Mouse (Mus musculus): ENCODE measurements around the gene Slc25a21. TPM values are rescaled to one million over a fixed set of nuclear protein-coding genes. Genes with fewer than 3 reads are reported as not detected.

Slc25a21 gene
- total RNA-seq, 2 experiments from 2014 or later: 0.22 to 0.37 TPM

DNA sequence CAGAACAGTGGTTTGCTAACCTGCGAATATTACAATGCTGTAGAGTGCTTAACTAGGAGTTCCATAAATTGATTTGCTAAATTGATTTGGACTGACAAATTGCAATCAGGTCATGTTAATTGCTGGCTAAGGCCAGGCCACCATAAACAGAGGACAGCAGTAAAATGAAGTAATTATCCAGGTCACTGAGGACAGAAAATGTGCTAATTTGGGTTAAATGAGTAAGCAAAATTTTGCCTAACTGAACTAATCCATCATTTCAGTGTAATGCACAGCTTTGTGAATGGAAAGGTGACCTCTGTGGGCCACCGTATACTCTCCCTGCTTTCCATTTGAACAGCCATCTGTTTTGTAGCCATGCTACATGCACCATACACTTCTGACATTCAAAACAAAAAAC is 124.7 kb downstream of the Slc25a21 start:
- no peak for DNase-seq
- intact Hi-C loops (cut with DNase I): no loop called here

DNA sequence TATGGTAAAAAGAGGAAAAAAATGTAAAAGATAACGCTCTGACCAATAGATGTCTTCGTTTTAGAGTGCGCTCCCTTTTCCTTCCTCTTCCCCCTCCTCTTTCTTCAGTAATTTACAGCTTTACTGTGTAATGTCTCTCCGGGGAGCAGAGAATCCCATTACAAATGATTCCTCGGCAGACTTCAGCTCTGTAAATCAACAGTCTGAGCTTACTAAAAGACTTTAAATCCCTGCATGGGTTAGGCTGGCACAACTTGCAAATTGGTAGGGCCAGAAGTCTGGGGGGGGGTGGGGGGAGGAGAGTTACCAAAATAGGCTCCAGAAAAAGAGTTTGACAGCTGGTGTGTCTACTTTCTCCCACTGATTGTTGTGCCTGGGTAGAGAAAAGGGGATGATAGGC is 128.7 kb downstream of the Slc25a21 start:
- no peak for DNase-seq

DNA sequence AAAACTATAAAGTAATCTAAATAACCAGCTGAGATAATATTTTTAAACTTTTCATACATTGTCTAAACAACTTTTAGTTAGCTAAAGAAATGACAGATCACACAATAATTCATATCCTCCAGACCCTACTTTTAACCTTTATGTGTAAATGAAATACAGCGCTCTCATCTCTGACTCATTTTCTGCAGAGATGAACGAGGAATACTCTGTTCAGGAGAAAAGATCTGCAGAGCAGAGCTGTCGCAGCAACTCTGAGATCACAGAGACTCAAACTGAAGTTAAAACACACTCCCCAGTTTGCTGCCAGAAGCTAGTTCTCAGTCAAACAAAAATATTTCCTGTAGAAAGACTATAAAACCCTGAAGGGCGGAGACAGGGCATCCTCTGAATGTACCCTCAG is 177.5 kb downstream of the Slc25a21 start:
- intact Hi-C loops (cut with DNase I): no loop called here
- no peak for DNase-seq

More for the DNA sequence above, 128.7 kb downstream of the Slc25a21 start:
- intact Hi-C loops (cut with DNase I): no loop called here

DNA sequence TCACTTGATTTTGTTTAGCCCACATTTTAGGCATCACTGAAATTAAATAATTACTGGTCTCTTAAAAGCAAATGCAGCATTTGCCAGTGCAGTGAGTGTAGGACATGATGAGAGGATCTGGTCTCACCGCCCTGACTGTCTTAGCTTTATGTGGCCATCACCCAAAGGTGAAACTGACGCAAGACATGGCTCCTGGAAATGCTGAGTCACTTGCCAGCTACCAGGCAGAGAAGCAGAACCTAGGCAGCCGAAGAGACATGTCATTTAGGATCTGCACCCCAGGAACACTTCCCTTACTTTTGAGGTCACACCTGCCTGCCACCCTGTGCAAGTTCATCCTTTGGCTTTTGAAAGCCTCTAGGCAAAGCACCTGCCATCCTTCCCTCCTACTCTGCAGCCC is 180.4 kb downstream of the Slc25a21 start:
- intact Hi-C loops (cut with DNase I): no loop called here

DNA sequence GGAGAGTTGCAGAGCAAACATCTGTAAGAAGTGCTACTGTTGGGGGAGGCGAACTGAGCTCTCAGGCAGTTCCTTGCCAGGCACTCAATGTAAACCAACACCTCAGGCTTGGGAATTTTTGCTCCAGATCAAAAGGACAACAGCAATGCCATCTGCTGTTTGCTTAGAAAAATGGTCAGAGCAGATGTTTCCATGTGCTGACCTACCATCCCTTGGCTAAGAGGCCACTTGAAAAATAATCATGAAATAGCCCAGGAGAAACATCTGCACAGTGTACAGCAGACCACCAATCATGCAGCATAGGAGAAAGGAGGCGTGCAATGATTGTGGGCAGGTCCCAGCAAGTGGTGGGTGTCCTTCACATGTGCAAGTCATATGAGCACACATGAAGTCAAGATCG is 180.9 kb downstream of the Slc25a21 start:
- no peak for DNase-seq
- intact Hi-C loops (cut with DNase I): no loop called here

More for the DNA sequence above, 180.4 kb downstream of the Slc25a21 start:
- no peak for DNase-seq

DNA sequence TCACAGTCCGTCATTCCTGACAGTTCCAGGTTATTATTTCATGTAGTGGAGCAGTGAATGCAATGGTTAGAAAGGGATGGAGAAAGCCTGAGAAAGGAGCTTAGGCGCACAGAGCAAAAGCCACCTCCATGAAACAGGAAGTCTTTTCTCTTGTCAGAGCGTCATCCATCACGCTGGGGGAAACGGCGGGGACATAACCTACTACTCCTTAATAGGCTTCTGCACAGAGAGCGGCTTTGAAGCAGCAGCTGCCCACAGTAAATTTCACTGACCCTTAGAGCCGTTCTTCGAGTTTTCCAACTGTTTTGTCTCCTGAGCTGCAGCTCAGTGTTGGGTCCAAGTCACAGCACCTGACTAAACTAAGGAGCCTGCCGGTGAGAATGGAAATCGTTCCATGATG is 188.3 kb downstream of the Slc25a21 start:
- DNase-seq: no peak
- intact Hi-C loops (cut with DNase I): no loop called here

DNA sequence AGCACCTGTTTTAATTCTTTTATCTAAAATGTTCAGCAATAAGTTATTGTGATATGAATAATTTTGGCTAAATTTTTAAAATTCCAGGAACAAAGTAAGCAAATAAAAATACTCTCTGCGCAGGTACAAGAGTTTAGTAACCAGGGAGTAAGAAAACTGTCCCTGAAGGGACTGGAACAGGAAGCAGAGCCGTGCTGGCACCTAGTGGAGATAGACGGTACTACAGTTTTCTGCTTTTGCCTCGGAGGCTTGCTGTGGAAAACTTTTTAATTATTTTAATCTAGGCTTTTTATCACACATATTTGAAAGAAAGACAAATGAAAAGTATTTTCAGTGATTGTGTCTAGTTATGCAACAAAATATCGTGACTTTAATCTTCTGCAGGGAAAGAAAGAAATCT is 211.2 kb downstream of the Slc25a21 start:
- peak; percentile 49 to 73 for DNase-seq
- intact Hi-C loops (cut with DNase I): loop anchor here (2.0 to 10.0 kb wide), 2 partner anchors 199 to 305 kb away; no protein-coding TSS in a partner anchor

DNA sequence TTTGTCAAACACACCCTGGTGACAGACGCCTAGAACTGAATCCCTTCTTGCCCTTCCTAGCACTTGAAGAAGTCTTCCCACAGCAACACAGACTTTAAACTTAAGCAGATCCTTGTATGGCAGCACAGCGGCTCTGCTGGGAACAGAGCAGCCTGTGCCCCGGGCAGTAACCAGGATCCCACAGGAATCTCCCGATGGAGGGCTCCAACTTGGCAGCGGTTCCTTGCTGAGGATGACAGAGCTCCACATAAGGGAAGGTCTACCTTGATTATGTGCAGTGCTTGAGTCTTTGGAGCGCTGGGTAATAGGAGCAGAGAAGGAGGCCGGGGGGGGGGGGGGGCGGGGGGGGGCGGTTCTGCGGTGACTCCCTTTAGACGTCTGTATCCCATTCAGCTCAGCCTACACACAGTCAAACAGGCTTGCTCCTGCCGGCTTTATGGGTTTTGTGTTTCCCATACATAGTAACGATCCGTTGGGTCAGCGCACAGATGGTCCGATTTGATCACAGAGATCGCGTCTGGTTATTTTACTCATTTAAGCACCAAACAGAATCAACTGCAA is 215.1 kb downstream of the Slc25a21 start:
- no peak for DNase-seq
- intact Hi-C loops (cut with DNase I): loop anchor here (10.0 kb wide), 1 partner anchor 203 kb away; no protein-coding TSS in a partner anchor

DNA sequence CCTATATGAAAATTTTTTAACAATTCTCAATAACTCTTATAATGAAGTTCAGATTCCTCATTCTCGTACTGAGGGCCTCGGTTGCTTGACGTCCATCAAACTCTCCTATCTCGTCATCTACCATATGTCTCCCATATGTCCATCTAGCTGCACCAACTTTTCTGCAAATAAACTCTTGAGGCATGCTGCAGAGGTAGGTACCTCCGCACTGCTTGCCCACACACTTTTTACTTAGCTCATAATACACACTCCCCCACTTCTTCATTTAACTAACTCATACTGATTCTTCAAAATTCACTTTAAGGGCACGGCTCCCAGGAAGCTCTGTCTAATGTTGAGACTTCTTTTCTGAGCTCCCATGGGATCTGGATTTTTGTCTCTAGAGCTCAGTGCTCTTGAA is 222.0 kb downstream of the Slc25a21 start:
- intact Hi-C loops (cut with DNase I): no loop called here

DNA sequence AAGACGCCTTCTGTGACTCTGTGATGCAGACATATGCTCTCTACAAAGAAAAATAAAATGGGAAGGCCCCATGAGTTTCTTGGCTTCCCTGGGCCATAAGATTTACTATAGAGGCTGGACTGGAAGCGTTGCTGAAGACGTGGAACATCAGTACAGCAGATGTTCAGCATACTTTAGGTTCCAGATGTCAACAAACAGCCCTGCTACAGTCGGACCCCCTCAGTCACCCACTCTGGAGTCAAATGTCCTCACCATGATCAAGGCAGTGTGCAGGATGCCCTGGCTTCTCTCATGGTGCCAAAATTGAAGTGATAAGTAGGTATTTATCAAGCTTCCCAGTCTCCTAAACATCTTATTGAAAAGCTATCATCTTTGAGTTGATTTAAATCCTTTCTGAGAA is 234.0 kb downstream of the Slc25a21 start:
- no peak for DNase-seq
- intact Hi-C loops (cut with DNase I): no loop called here

More for the DNA sequence above, 222.0 kb downstream of the Slc25a21 start:
- DNase-seq: no peak

DNA sequence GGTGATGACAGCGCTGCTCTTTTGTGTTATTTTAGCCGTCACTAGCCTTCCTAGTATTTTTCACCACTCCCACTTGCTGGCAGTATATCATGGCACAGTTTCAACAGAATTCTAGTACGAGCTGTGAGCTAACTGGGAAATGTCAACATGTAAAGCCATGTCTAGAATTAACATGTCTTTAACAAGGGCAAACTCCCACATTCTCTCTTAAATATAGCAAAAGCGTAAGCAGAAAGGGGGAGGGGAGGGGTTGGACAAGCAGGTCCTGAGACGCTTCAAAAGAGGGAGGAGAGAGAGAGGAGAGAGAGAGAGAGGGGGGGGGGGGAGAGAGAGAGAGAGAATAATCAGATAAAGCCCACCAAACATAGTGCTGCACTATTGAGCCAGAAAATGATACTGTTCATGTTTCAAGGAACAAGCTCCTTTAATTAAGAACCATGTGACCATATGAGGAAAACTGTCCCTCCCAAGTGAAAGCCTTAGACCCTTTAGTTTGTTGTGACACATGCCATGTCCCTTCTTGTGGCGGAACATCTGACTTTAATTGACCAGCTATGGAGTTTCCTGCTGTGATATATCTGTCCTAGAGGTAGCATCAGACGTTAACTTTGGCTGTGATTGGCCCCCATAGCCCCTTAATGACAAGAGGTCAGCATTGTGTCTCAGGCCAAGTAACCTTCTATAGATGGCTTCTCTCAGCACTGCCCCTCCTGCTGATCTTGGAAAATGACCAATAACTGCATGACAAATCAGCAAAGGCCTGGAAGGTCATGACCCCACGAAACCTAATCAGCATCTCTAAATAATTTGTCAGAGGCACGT is 237.8 kb downstream of the Slc25a21 start:
- intact Hi-C loops (cut with DNase I): no loop called here
- no peak for DNase-seq

DNA sequence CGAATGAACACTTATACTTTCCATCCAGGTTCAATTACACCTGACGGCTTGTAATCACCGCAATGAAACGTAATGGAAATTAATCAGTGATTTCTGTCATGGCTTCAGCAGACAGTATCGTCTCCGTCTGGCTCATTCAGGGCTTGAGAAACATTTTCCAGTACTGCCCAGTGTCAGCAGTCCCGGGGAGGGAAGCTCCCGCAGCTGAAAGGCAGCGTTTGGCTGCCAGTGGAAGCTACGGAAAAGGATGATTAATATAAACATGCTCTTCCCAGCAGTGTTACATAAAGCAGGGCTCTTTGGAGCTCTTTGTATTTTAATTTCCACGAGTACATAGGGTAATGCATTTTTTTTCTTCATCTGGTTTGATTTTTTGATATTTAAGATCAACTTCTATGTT is 239.0 kb downstream of the Slc25a21 start:
- DNase-seq: no peak
- intact Hi-C loops (cut with DNase I): no loop called here

DNA sequence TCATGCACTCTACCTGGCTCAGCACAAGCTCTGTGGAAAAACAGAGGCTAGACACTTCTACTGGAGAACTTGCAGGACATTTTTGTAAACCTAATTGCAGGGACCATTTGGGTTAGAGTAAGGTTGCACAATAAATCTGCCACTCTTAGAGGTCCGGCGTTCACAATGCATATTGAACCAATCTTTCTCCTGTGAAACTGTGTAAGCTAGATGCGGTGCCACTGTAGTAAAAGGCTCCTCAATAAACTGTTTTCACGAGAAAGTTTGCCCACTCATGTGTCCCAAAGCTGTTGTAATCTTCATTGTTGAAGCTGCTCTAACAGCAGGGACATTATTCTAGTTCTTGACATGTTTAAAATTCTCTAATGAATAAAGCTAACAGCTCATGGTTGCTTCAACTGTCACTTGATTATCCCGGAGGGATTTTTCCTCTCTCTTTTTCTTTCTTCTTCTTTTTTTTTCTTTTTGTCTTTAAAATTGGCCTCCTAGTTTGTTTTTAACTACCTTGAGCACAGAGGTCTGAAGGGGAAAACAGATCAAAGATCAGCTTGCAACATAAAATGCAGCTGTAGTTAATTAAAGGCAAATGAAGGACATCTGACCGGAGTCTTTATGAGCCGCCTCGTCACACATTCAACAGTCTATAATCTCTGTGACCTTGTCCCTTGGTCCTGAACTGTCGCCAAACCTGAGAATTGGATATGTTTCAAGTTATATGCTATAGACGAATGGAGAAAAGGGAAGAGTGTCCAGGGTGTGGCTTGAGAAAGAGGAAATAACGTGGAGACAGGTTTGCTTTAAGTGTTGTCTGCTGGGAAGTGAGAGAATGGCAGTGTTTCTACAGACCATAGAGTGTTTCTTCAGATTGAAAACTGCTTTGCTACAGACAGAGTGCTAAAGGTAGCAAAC is 245.3 kb downstream of the Slc25a21 start:
- intact Hi-C loops (cut with DNase I): no loop called here
- DNase-seq: no peak

DNA sequence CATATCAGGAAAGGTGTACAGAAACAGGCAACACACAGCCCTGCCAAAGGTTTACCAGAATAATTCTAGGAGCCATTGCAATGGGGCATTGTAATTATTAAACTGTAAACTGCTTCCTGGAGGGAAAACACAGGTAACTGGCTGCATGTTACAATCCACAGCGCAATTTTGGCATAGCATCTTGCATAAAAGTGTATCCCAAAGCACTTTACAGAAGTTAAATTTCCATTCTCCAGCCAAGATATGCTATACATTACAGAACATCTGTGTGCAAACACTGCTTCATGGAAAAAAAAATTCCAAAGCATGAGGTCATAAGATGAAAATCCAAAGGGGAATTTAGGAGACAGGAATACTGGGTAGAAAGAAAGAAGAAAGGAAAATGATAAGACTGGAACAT is 253.0 kb downstream of the Slc25a21 start:
- DNase-seq: no peak
- intact Hi-C loops (cut with DNase I): no loop called here

DNA sequence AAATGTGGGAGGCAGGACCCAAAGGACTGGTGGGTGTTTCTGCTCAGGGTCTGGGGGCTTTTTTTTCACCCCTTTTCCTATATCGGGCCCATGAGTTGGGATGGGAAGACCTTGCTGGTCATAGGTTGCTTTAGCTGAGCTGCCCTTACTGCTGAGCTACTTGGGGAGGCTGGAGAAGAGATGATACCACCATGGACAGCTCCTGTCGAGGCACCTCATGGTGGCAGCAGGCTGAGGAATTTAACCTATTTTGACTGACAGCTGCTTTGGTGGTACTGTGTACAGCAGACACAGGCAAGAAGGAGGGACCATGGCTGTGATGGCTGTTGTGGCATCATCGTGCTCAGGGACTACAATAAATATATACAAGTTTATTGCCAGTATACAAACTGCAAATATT is 256.4 kb downstream of the Slc25a21 start:
- intact Hi-C loops (cut with DNase I): no loop called here

DNA sequence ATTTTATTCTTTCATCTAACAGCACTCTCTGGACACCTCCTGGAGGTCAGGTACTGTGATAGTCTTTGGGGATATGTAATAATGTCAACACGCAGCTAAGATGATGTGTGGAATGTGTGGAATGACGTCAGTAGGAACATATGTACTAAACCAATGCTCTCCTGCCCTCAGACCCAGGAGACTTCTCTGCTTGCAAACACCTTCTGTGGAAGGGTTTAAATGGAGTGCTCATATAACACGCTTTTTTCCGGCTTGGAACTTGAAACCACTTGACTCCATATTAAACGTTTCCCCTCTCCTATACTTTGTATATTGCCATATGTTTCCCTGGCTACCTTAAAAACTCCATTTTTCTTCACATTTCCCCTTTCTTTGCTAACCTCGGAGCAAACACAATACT is 279.1 kb downstream of the Slc25a21 start:
- DNase-seq: no peak
- intact Hi-C loops (cut with DNase I): no loop called here

More for the DNA sequence above, 256.4 kb downstream of the Slc25a21 start:
- no peak for DNase-seq

DNA sequence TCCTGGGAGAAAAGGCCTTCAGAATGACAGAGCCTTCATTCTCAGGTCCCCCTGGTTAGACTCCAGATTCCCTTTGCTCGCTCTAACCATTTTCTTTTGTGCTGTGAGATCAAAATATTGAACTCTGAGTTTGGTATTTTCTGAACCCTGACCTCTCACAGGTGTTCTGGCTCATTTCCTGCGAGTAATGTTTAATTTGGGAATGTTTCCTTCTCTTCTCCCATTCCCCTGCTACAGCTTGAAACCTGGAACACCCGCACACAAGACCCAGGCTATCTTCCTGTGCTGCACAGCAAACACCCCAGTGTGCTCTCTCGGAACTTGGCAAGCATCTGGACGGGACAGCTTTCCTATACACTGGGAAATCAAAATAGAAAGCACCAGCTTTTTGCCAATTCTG is 290.8 kb downstream of the Slc25a21 start:
- intact Hi-C loops (cut with DNase I): no loop called here

DNA sequence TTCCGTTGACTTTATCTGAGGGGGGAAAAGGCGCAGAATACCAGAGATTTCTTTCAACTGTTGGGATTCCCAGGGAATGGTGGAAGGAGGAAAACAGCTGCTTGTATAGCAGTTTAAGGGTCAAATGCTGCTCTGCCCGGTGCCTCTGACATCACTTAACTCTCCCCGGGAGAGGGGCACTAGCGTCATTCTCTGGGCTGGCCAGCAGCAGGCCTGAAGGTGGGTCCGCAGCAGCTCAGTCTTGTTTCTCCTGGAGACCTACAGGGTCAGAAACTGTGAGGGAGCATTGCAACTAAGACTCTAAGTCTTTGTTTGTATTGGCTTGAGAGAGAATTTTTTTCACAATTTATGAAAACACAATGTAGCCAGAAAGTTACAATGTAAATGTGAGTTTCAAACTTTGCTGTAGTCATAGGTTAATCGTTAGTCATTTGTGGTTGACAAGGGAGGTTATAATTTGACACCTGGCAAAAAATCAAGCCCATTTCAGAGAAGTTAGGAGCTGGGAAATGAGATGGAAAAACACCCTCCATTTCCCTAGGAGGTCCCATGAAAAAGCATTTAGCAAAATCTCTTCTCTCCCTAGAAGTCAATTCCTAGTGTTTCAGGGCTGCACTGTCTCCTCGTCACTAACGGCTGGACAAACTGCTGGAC is 291.5 kb downstream of the Slc25a21 start:
- DNase-seq: no peak
- intact Hi-C loops (cut with DNase I): no loop called here

More for the DNA sequence above, 290.8 kb downstream of the Slc25a21 start:
- DNase-seq: no peak

DNA sequence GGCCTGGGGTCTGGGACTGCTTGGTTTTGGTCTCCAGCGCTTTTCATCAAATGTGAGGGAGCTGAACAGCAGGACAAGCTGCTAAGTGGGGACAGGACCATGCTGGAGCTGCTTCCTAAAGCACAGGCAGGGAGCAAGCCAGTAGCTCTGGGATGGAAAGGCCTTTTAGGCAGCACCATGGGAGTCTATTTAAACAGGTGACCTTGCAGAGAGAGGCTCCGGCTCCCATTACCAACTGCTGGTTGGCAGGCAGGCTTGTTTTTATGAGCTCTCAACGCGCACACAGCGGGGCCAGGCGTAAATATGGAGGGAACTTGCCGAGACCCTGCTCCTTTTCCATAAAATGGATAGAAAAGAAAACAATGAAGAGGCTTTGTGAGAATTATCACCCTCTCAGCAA is 292.1 kb downstream of the Slc25a21 start:
- intact Hi-C loops (cut with DNase I): no loop called here
- no peak for DNase-seq

DNA sequence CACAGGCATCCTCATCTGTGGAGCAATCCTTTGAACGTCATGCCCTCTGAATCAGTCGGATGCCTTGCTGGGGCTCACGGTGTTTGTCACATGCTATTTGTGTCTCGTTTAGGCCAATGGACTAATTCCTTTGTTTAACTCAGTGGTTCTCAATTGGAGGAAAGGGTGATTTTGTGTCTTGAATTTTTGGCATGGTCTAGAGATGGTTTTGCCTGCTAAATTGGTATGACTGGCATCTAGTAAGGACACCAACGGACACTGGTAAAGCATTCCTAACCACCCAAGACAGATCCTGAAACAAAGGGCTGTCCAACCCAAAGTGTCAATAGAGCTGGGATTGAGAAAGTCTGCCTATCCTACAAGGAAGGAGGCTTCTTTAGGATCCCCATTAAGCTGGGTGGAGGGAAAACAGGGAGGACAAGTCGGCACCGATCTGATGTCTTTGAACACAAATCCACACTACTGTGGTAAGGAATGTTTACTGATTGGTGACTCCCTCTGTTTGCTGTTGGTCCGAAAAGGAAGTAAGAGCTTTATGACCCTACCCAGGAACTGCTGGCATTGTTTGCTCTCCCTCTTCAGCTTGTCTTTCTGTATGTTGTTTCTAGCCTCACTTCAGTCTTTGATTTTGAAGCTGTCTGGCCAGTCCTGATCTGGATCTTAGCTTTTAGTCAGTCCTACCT is 294.4 kb downstream of the Slc25a21 start:
- no peak for DNase-seq
- intact Hi-C loops (cut with DNase I): no loop called here
